Mouse (Mus musculus) right cerebral cortex, postnatal 36 days (tissue): ENCODE measurements at regions not wholly inside any gene's neighbourhood (a gene's known extent, or its start where the extent isn't known, plus 50 kb on each side); places are given as distances from the start of the nearest gene placed in this dataset.

Source experiments
- DNase-seq, 2 experiments: peaks; one replicate each; pipeline ENCODE4 v3.0.0; 2022; ENCODE audit warnings: low spot score in 2 of 2, mixed read lengths in 1 of 2

- DNase-seq, result no peak
These were observed 163.7 kb upstream of the Smim15 start for GRCm38 (mm10) chr13:107880551-107880950.

- no peak for DNase-seq
These were observed 164.7 kb upstream of the Smim15 start for GRCm38 (mm10) chr13:107879535-107879934.

DNA sequence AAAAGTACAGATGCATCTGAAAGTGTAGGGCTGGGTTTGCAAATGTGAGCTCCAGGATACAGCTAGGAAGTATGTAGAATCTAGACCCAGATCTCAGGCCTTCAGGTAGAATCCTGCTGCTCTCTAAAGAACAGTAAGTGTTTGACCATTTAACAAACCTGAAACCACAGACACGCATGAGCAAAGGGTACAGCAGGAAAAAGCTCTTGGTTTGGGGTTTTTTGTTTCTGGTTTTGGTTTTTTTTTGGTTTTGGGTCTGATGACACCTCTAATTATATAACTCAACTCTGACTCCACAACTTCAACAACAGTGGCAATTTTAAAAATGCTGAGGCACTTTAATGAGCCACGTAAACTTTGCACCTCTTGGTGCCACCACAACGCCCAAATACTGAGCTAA lies 165.3 kb upstream of the Smim15 start:
- no peak for DNase-seq

- DNase-seq, result no peak
These were observed 171.0 kb upstream of the Smim15 start for GRCm38 (mm10) chr13:107873244-107873667.

DNA sequence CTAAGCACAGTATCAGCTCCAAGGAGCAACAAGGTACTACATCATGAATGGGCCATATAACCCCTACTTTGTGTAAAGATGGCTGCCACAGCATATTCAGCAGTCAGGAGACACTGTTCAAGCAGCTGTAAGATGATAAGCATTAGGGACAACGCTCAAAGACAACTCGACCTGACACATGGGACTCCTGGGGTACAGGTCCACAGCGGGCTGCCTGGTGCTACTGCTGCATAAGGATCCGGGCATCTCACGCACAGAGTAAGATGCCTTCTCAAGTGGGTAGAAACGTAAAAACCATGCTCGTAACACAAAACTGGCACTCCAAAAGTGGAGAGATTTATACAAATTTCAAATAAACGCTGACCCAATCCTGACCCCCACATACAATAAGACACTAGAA lies 171.7 kb upstream of the Smim15 start:
- no peak for DNase-seq

DNA sequence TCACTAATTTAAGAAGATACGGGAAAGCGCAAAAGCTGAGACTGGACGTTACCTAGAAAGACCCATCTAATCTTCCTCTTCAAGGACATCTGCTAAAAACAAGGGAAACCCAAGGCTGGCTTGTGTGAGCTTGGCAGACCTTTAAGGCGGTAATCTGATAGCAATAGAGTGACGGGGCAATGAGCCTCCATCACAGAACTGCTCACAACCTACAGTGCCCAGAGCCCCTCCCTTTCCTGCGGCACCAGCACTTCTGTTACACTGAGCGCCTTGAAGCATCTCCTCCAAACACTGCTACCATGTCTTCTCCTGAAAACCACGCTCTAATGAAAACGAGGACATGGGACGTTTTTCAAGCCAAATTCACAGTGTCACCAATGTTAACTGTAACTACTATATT lies 172.1 kb upstream of the Smim15 start:
- no peak for DNase-seq

DNA sequence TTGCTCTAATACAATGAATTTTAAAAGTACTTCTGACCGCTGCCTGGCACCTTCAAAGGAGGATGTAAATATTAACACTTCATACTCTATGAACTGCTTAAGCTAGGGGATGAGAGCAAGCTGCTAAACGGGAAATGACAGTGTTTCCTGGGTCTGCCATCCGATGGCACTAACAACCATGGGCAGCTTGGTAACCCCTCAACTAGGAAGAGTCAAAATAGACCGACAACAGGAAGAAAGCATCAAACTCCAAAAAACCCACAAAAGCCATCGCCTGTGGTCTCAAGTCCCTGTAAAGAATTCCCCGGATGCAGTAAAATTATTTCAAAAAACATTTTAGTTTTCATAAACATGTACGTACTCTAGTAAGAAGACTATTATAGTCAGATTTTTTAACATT lies 175.3 kb upstream of the Smim15 start:
- DNase-seq, result no peak

DNA sequence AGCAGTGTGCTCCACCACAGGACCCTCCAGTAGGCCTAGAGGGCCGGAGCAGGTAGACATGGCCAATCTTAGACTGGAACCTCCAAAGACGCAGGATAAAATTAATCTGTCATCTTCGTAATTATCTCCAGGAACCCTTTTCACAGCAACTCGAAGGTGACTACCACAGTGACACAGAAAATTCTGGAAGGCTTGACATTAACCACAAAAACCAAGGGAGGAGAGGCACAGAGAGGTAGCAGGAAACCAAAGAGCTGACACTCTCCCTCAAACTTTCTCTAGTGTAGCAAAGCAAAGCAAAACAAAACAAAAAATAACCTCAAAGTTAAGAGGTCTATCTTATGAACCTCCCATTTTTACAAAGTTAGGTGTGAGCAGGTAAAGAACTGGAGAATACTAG lies 177.4 kb upstream of the Smim15 start:
- no peak for DNase-seq

DNA sequence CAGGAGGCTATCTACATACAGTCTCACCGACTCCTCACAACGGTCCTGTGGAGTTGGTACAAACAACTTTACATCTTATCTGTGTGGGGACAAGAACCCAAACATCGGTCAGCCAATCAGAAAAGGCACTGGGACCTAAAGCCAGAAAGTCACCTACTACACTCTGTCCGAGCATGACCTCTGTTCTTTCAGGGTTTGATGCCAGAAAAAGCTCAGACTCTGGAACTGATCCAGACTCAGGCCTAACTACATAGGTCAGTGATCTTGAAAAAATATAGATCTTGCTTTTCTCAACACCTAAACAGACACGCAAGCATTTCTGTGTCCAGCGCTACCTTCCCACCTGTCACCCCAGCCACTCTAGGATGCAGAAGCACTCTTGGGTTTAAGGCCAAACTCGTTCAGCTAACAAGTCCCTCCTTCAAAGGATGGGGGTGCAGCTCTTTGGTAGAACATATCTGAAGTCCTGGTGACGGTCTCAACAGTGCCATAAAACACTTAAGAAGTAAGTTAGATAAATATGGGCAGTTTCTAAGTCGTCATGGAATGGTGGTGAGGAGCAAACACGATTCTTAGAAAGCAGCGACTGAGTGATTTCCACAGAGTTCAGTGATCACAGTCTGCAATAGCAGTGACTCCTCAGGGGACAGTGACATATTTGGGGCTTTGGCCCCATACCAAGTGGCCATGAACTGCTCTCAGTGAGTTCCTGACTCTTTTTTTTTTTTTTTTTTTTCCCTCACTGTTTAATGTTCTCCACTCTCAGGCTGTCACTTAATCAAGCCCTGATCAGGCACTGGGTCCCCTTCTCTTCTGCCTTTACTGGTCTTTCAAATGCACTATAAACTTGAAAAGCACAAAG lies 181.2 kb upstream of the Smim15 start:
- no peak for DNase-seq

DNA sequence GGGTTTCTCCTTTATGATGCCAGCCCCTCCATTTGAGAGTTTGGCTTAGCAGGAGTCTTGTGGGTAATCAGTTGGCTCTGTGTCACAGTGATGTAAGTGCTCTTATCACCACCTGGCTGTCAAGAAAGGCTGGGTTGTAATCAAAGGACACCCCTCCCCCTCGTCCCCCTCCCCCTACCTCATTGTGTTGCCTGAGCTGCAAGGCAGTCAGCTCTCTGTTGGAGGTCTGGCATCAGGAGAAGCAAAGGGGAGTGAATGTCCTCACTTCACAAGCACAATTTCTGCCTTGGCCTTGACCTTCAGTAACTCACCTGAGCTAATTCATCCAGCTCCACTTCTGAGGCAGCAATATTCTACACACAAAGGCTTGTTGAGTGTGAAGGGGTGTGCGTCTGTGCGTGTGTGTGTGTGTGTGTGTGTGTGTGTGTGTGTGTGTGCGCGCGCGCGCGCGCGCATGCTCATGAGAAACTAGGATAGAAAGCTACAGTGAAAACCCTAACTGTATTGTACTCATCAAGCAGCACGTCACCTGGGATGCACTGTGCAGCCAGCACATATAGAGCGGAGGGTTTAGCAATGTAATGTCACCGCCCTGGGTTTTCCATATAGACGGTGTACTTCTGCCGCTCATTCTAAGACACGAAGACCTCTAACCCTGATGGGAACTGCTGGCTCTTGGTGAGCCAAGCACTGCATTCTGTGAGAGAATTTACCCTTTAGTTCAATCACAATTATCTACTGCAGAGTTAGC lies 182.7 kb upstream of the Smim15 start:
- DNase-seq, result no peak

DNA sequence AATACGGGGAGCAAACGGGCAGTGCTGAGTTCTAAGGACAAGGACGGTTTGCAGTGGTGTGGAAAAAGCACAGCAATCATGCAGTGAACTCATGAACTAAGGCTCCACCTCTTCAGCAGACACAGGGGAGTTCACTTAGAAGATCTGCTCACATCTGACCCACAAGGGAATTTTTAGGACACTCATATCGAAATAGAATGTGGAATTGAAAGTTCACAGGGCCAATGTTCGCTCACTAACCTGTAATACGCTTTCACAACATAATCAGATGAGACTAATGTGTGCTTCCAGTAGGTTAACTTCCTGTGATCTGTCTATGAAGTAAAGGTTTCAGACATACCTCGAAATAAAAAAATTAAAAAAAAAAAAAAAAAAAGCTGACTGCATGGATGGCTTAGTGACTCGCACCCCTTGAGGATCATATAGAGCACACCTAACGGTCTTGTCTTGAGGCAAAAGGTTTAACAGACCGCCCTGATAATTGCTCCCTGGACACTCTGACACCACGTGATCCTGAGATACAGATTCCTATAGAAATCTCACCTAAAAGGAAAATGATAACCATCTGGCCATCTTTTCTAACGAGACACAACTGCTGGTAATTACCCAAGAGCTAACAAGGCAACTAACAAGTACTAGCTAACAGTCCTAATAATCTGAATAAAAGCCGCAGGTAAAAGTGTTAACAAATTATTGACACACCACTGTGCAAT lies 187.0 kb upstream of the Smim15 start:
- DNase-seq, result no peak

GRCm38 (mm10) chr13:107850907-107851560 lies 193.2 kb upstream of the Smim15 start:
- no peak for DNase-seq

GRCm38 (mm10) chr13:107848871-107849270 lies 195.4 kb upstream of the Smim15 start:
- no peak for DNase-seq

DNA sequence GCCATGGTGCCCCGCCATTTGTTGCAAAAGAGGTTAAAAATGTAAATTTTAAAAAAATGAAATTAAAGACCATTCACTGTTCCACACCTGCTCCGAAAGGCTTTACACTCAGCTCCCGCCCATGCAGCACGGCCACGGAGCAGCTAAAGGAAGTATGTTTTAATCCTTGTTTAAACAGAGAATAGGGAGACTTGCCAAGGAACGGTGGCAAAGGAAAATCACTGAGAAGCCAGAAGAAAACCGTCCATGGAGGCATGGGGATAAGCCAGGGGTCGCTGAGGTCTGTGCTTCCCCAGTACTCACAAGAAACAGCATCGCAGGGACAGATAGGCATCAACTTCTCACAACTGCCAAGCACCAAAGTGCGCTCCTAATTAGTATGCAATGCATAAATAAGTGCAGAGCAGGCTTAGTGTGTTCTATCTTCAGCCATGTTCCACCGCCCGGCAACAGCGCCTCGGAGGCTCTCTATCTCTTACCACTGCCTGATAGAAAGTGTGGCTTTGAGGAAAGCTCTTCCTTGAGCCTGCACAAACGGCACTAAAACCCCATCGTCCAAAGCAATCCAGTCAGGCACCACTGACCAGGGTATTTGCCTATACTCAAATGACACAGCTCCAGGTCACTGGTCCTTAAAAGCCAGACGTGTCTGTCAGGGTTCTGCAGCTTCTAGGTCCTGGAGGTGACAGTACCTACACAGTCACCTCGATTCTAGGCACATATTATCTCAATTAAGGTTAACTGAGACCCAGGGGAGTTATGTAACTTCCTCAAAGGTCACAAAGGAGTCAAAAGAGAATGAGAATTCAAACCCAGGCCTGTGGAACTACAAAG lies 196.8 kb upstream of the Smim15 start:
- DNase-seq, result no peak

- no peak for DNase-seq
These were observed 197.5 kb upstream of the Smim15 start for GRCm38 (mm10) chr13:107846621-107847178.

GRCm38 (mm10) chr13:107845838-107846237 lies 198.4 kb upstream of the Smim15 start:
- no peak for DNase-seq

GRCm38 (mm10) chr13:107844085-107844484 lies 200.2 kb upstream of the Smim15 start:
- no peak for DNase-seq

- no peak for DNase-seq
These were observed 206.0 kb upstream of the Smim15 start for GRCm38 (mm10) chr13:107838126-107838715.

DNA sequence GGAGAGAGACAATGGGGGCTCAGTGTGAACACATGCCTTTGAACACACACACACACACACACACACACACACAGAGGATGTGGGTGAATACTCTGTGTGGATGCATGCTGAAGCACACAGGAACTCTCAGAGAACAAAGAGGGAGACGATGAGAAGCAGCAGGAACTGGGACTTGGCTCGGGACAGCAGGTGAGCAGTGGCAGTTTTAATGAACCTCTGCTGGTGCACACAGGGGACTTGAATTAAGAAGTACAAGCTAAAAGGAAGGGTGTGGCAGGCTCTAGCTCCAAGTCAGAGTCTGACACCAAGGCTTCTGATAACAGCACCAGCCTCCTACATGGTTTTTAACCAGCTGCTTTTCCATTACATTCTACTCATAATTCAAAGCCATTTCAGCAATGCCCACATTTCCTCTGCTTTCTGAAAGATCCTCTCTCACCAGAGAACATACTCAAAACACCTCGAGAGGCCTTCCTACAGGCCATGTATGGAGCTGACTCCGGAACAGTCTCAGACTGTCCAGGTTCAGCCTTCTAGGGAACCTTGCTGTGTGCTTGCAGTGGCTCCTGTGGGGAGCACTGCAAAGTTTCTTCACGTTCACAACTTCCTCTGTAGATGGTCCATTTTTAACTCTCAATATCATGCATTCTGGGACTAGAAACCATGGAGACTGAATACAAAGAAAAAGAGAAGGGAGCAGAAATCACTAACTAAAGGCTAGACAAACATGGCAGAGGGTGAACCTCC lies 206.9 kb upstream of the Smim15 start:
- no peak for DNase-seq
